Mouse (Mus musculus): ENCODE measurements around the gene Slc43a3.

GRCm38 (mm10) chr2:84967318-84967991, 31.1 kb downstream of the Slc43a3 start:
- TF ChIP-seq POLR2A (IDR thresholded peaks at IDR 0.05; ENCODE audit: low read depth, low read length): no peak
- TF ChIP-seq CTCF (conservative IDR thresholded peaks at IDR 0.05; ENCODE audit: insufficient read depth, insufficient read length, low read depth, low read length): no peak

Measured in kidney, adult 2 months (tissue).